Mouse (Mus musculus): ENCODE measurements around the gene Hist1h4b. TPM values are rescaled to one million over a fixed set of nuclear protein-coding genes. Genes with fewer than 3 reads are reported as not detected.

The Hist1h4b gene
- total and polyA plus RNA-seq, 3 experiments: 19.0 to 3,071 TPM; not detected in 1

GRCm38 (mm10) chr13:23738041-23738440 lies 18.8 kb upstream of the Hist1h4b start:
- TF ChIP-seq MXI1 (IDR thresholded peaks at IDR 0.05; ENCODE audit: low read depth, low read length) (no peak), UBTF (IDR thresholded peaks at IDR 0.05; ENCODE audit: borderline replicate concordance, insufficient read depth, low read depth, low read length) (no peak), TBP (IDR thresholded peaks at IDR 0.05; ENCODE audit: low read depth, low read length) (peak; percentile 44; the same call in 1 of the 2 replicates)
- H3K27me3 ChIP-seq (ENCODE audit: control insufficient read depth in 1 of 2, insufficient read depth in 2 of 2, low read length in 2 of 2): no peaks in the 10 kb centered on the region
- H3K27ac ChIP-seq (ENCODE audit: control insufficient read depth, low read depth, low read length): peak overlapping the region; percentile 99
- 0 out of 4 replicates have a peak, but pooled peaks cover 3 to 6% of the 10 kb centered on the region in 2 experiments for H3K4me1 ChIP-seq (ENCODE audit: control insufficient read depth in 1 of 2, insufficient read depth in 2 of 2, low read length in 2 of 2)
- H3K4me3 ChIP-seq (ENCODE audit: control insufficient read depth in 1 of 2, insufficient read depth in 1 of 2, low read depth in 2 of 2, low read length in 2 of 2): peak overlapping the region; percentile 58 to 72
- peak; percentile 67 for DNase-seq (ENCODE audit: low read depth, low spot score)
- peak overlapping the region; percentile 94 for H3K9ac ChIP-seq (ENCODE audit: control insufficient read depth, low read depth, low read length, poor library complexity, severe bottlenecking)
- peaks cover 0 to 17% of the 10 kb centered on the region in 2 experiments; a peak in 2 of 4 replicates for H3K36me3 ChIP-seq (ENCODE audit: control insufficient read depth in 1 of 2, insufficient read depth in 2 of 2, low read length in 2 of 2)
- H3K79me2 ChIP-seq (ENCODE audit: control insufficient read depth, insufficient read depth, low read length, poor library complexity): no peaks in the 10 kb centered on the region; the same call in 1 of the 2 replicates
- no peaks in the 10 kb centered on the region for H3K9me3 ChIP-seq (replicated peaks; ENCODE audit: insufficient read depth, low read length)

GRCm38 (mm10) chr13:23738677-23739068 lies 18.1 kb upstream of the Hist1h4b start, which contains the start of gene Hist1h1c:
TSS of gene Hist1h1c (plus strand) at chr13:23738808.
- peak within 1 kb of the TSS; percentile 94 for H3K9ac ChIP-seq (ENCODE audit: control insufficient read depth, low read depth, low read length, poor library complexity, severe bottlenecking)
- 0 out of 2 replicates have a peak, but pooled peaks have one; percentile 95 for TF ChIP-seq POLR2AphosphoS5 (IDR thresholded peaks at IDR 0.05; ENCODE audit: borderline replicate concordance, low read depth, low read length)
- TF ChIP-seq TBP (IDR thresholded peaks at IDR 0.05; ENCODE audit: low read depth, low read length): peak; percentile 99
- no peak for TF ChIP-seq TCF12 (IDR thresholded peaks at IDR 0.05; ENCODE audit: low read depth, low read length)
- TF ChIP-seq TAL1 (IDR thresholded peaks at IDR 0.05; ENCODE audit: low read length): no peak
- no peak for TF ChIP-seq ELF1 (IDR thresholded peaks at IDR 0.05; ENCODE audit: low read depth, low read length)
- TF ChIP-seq POLR2A (IDR thresholded peaks at IDR 0.05; ENCODE audit: control insufficient read depth in 1 of 2, insufficient read depth in 1 of 2, low read depth in 1 of 2, low read length in 2 of 2, poor library complexity in 1 of 2): peak; percentile 79 to 99
- no peak for TF ChIP-seq POLR2AphosphoS2 (IDR thresholded peaks at IDR 0.05; ENCODE audit: low read length)
- TF ChIP-seq CTCF (IDR thresholded peaks at IDR 0.05 in 2 of 3, conservative IDR thresholded peaks at IDR 0.05 in 1 of 3; ENCODE audit: control insufficient read depth in 1 of 3, insufficient read depth in 1 of 3, low read depth in 2 of 3, low read length in 3 of 3, poor library complexity in 1 of 3, severe bottlenecking in 1 of 3): peak in 1 of 3 experiments; percentile 31; a peak in 2 of 6 replicates
- TF ChIP-seq USF2 (IDR thresholded peaks at IDR 0.05; ENCODE audit: borderline replicate concordance in 1 of 2, insufficient read depth in 1 of 2, low read depth in 1 of 2, low read length in 2 of 2): no peak
- no peak for TF ChIP-seq MAZ (IDR thresholded peaks at IDR 0.05; ENCODE audit: low read depth, low read length)
- no peak for TF ChIP-seq SIN3A (IDR thresholded peaks at IDR 0.05; ENCODE audit: low read length)
- TF ChIP-seq ZNF384 (IDR thresholded peaks at IDR 0.05; ENCODE audit: low read depth, low read length): no peak
- TF ChIP-seq EP300 (IDR thresholded peaks at IDR 0.05; ENCODE audit: low read depth in 1 of 2, low read length in 2 of 2): no peak
- no peak for TF ChIP-seq HCFC1 (IDR thresholded peaks at IDR 0.05; ENCODE audit: low read depth, low read length)
- TF ChIP-seq ZMIZ1 (IDR thresholded peaks at IDR 0.05; ENCODE audit: low read depth, low read length): no peak
- TF ChIP-seq MXI1 (IDR thresholded peaks at IDR 0.05; ENCODE audit: low read depth, low read length): no peak
- TF ChIP-seq MAX (IDR thresholded peaks at IDR 0.05; ENCODE audit: low read length): no peak
- TF ChIP-seq MYB (IDR thresholded peaks at IDR 0.05; ENCODE audit: low read depth, low read length): no peak
- no peak for TF ChIP-seq CHD1 (IDR thresholded peaks at IDR 0.05; ENCODE audit: low read depth, low read length)
- TF ChIP-seq ZC3H11A (IDR thresholded peaks at IDR 0.05; ENCODE audit: low read depth, low read length): no peak
- TF ChIP-seq SMC3 (IDR thresholded peaks at IDR 0.05; ENCODE audit: low read depth, low read length): no peak
- no peaks in the 10 kb centered on the region; the same call in 1 of the 2 replicates for H3K79me2 ChIP-seq (ENCODE audit: control insufficient read depth, insufficient read depth, low read length, poor library complexity)
- H3K4me1 ChIP-seq (ENCODE audit: control insufficient read depth in 1 of 2, insufficient read depth in 2 of 2, low read length in 2 of 2): 0 out of 4 replicates have a peak, but pooled peaks cover 3 to 6% of the 10 kb centered on the region in 2 experiments
- H3K27ac ChIP-seq (ENCODE audit: control insufficient read depth, low read depth, low read length): peak within 1 kb of the TSS; percentile 99
- peak; percentile 94 for DNase-seq (ENCODE audit: low read depth, low spot score)
- peak within 1 kb of the TSS; percentile 58 to 72 for H3K4me3 ChIP-seq (ENCODE audit: control insufficient read depth in 1 of 2, insufficient read depth in 1 of 2, low read depth in 2 of 2, low read length in 2 of 2)
- H3K36me3 ChIP-seq (ENCODE audit: control insufficient read depth in 1 of 2, insufficient read depth in 2 of 2, low read length in 2 of 2): peaks cover 0 to 20% of the 10 kb centered on the region in 2 experiments; a peak in 2 of 4 replicates
- no peaks in the 10 kb centered on the region for H3K27me3 ChIP-seq (ENCODE audit: control insufficient read depth in 1 of 2, insufficient read depth in 2 of 2, low read length in 2 of 2)
- H3K9me3 ChIP-seq (replicated peaks; ENCODE audit: insufficient read depth, low read length): no peaks in the 10 kb centered on the region

Data from MEL (cell line).